Mouse (Mus musculus): ENCODE results near the gene 3110082I17Rik. TPM values are rescaled to one million over a fixed set of nuclear protein-coding genes. Genes with fewer than 3 reads are reported as not detected.
A peak's percentile ranks its signal among the peaks of the same experiment; 100 is the strongest.

Gene 3110082I17Rik
- polyA plus RNA-seq, 1 experiment from 2014 or later, result 21.3 TPM

DNA sequence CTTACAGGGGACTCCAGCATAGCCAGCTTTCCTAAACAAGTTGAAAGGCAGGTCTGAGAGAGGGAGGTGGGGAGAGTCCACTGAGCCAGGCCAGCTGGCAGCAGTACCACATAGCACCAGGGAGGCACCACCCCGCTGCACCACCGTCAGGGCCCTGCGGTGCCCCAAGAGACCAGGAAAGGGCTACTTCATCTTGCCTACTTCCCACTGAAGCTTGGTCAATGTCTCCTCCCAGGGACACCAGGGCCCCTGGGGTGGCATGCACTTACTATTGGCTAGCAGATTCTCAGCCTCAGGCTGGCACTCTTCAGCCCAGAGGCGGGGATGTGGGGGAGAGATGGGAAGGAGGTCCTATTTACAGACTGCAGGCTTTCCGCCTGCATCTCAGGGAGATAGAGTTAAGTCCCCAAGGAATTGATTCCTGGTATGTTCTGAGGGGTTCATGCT, 136.3 kb downstream of the 3110082I17Rik start:
- no peak overlapping the region for H3K27ac ChIP-seq (ENCODE audit: poor library complexity, severe bottlenecking)
- no peaks in the 10 kb centered on the region for H3K36me3 ChIP-seq
- 65% methylated on average over 5 of the region's 5 CpGs for WGBS
- H3K4me3 ChIP-seq, result no peak overlapping the region
- H3K4me1 ChIP-seq (replicated peaks), result peaks cover 21% of the 10 kb centered on the region
- no peak overlapping the region for H3K9ac ChIP-seq
- no peaks in the 10 kb centered on the region for H3K9me3 ChIP-seq (replicated peaks)
- peak overlapping the region; percentile 99; the same call in 1 of the 2 replicates for H3K4me2 ChIP-seq
- no peak for ATAC-seq (ENCODE audit: insufficient number of reproducible peaks, low FRiP score)
- peaks cover 75% of the 10 kb centered on the region for H3K27me3 ChIP-seq (replicated peaks)

DNA sequence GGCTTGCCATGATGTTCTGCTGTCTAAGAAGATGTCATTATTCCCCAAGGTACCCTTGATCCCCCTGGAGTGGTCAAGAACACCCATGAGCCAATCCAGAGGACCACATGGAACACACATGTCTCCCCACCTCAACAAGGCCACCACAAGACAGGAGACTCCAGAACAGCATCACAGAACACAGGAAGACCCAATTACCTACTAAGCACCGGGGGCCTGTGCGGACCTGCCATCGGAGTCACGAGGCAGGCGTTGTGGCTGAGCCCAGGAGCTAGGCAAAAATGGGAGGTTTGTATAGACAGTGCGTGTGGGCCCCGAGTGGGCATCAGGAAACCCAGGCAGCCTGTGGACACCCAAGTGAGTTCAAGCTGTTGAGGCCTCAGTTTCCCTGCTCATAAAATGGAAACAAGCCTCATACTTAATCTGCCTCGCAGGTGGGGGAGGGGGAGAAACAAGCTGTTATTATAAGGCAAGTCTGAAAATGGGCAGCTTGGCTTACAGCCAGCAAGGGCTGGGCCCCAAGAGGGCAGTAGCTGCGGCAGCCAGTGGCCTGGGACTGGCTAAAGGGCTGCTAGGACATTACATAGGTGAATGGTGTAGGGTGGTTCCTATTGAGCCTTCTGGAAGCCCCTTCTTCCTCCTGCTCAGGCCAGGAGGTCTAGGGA, 136.9 kb downstream of the 3110082I17Rik start:
- H3K4me1 ChIP-seq (replicated peaks), result peaks cover 21% of the 10 kb centered on the region
- no peak overlapping the region for H3K4me3 ChIP-seq
- no peaks in the 10 kb centered on the region for H3K36me3 ChIP-seq
- no peak overlapping the region for H3K9ac ChIP-seq
- WGBS, result 73% methylated on average over 9 of the region's 9 CpGs
- H3K9me3 ChIP-seq (replicated peaks), result no peaks in the 10 kb centered on the region
- peaks cover 68% of the 10 kb centered on the region for H3K27me3 ChIP-seq (replicated peaks)
- no peak for ATAC-seq (ENCODE audit: insufficient number of reproducible peaks, low FRiP score)
- no peak overlapping the region for H3K4me2 ChIP-seq
- no peak overlapping the region for H3K27ac ChIP-seq (ENCODE audit: poor library complexity, severe bottlenecking)

DNA sequence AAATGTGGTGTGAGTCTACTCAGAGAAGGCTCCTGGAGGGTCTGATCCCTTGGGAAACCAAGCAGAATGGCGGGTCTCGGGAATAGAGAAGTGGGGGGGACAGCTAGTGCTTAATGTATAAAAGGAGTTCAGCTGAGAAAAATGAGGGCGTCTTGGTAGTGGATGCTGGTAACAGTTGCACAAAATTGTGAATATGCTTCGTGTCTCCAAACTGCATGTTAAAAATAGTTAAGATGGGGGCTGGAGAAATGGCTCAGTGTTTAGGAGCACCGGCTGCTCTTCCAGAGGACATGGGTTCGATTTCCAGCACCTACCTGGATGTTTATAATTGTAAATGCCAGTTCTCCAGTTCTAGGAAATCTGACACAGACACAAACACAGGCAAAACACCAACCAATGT, 139.0 kb downstream of the 3110082I17Rik start:
- H3K4me3 ChIP-seq, result no peak overlapping the region
- peaks cover 21% of the 10 kb centered on the region for H3K4me1 ChIP-seq (replicated peaks)
- 68% methylated on average over 6 of the region's 6 CpGs for WGBS
- H3K9me3 ChIP-seq (replicated peaks), result no peaks in the 10 kb centered on the region
- no peak overlapping the region for H3K4me2 ChIP-seq
- ATAC-seq (ENCODE audit: insufficient number of reproducible peaks, low FRiP score), result no peak
- H3K36me3 ChIP-seq, result no peaks in the 10 kb centered on the region
- H3K9ac ChIP-seq, result no peak overlapping the region
- no peak overlapping the region for H3K27ac ChIP-seq (ENCODE audit: poor library complexity, severe bottlenecking)
- H3K27me3 ChIP-seq (replicated peaks), result peaks cover 61% of the 10 kb centered on the region

DNA sequence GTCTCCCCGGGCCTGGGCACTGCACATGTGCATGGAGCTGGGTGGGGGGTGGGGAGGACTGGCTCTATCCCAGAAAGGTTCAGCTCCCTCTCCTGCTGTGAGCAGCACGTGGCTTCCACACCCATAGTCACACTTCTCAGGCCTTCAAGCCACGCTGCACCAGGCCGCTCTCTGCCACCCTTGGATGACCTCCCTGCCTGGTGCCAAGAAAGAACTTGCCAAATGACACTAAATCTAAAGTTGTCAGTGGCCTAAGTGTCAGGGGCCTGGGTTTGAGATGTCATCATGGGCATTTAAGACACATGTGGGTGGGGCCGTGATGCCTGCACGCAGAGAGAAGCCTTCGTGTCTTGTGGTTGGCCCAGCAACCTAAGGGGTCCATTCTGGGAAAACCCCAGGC, 139.9 kb downstream of the 3110082I17Rik start:
- H3K9me3 ChIP-seq (replicated peaks), result no peaks in the 10 kb centered on the region
- ATAC-seq (ENCODE audit: insufficient number of reproducible peaks, low FRiP score), result no peak
- H3K4me2 ChIP-seq, result no peak overlapping the region
- H3K4me3 ChIP-seq, result no peak overlapping the region
- no peaks in the 10 kb centered on the region for H3K36me3 ChIP-seq
- peaks cover 19% of the 10 kb centered on the region for H3K4me1 ChIP-seq (replicated peaks)
- no peak overlapping the region for H3K27ac ChIP-seq (ENCODE audit: poor library complexity, severe bottlenecking)
- H3K9ac ChIP-seq, result no peak overlapping the region
- peaks cover 52% of the 10 kb centered on the region for H3K27me3 ChIP-seq (replicated peaks)
- WGBS, result 72% methylated on average over 7 of the region's 7 CpGs

DNA sequence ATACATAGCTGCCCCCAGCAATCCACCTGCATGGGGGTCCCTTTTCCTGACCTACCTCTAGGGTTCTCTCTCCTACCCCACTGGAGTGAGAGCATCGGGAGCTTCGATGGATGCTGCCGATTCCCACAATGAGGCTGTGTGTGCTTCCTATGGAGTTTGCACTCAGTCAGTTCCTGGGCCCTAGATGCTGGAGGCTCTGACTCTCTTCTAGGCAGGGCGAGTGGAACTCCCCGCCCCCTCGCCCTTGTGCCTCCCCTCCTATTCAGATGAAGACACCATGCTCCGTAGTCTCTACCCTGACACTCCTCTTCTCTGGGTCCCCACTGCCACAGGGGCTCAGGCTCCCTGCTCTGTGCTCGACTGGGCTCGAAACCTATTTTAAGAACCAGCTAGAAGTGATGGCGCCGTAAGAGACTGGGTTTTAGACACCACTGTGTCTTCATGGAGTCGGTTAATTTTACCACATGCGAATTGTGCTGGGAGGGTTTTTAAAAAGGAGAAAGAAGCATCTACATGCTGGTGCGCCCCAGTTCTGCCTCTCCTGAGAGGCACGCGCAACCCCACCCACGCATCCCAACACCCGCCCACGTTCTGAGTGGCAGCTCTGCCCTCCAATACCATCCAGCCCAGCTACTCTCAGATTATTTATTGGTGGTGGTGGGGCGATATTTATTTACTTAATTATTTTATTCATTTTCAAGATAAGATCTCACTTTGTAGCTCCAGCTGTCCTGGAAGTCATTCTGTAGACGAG, 142.4 kb downstream of the 3110082I17Rik start:
- no peaks in the 10 kb centered on the region for H3K36me3 ChIP-seq
- no peak for ATAC-seq (ENCODE audit: insufficient number of reproducible peaks, low FRiP score)
- H3K9me3 ChIP-seq (replicated peaks), result no peaks in the 10 kb centered on the region
- peaks cover 27% of the 10 kb centered on the region for H3K27me3 ChIP-seq (replicated peaks)
- peak overlapping the region; percentile 17; the same call in 1 of the 2 replicates for H3K4me2 ChIP-seq
- H3K27ac ChIP-seq (ENCODE audit: poor library complexity, severe bottlenecking), result no peak overlapping the region
- no peaks in the 10 kb centered on the region for H3K4me1 ChIP-seq (replicated peaks)
- 56% methylated on average over 21 of the region's 21 CpGs for WGBS
- no peak overlapping the region for H3K4me3 ChIP-seq
- H3K9ac ChIP-seq, result no peak overlapping the region

DNA sequence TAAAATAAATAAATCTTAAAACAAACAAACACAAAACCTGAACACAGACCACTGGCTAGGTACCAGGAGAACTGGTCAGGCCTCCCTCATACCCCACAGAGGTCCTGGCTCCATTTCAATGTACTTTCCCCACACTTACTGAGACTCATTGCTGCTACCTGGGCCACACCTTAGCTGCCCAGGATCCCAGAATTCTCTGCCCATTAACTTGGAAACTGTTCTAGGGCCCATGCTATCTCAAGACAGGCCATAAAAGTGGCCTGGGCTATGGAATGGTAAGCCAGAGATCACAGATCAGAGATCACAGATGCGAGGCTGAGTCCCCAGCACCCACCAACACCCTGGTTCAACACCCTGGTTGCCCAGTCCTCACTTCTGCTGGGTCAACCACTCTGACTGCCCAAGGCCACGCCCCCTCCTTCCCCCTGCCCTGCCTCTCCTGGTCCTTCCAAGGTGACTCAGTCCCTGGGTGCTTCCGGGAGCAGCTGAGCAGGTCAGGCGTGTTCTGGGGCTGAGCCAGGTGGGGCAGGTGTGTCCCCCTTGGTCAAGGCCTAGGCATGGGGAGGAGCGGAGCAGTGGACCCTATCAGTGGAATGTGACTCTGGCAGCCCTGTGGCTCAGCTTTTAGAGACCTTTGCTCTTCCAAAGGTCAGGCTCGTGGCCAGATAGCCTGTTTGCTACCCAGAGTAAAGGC, 143.2 kb downstream of the 3110082I17Rik start:
- H3K27ac ChIP-seq (ENCODE audit: poor library complexity, severe bottlenecking), result no peak overlapping the region
- peak; percentile 54; the same call in 1 of the 2 replicates for ATAC-seq (ENCODE audit: insufficient number of reproducible peaks, low FRiP score)
- WGBS, result 69% methylated on average over 6 of the region's 6 CpGs

DNA sequence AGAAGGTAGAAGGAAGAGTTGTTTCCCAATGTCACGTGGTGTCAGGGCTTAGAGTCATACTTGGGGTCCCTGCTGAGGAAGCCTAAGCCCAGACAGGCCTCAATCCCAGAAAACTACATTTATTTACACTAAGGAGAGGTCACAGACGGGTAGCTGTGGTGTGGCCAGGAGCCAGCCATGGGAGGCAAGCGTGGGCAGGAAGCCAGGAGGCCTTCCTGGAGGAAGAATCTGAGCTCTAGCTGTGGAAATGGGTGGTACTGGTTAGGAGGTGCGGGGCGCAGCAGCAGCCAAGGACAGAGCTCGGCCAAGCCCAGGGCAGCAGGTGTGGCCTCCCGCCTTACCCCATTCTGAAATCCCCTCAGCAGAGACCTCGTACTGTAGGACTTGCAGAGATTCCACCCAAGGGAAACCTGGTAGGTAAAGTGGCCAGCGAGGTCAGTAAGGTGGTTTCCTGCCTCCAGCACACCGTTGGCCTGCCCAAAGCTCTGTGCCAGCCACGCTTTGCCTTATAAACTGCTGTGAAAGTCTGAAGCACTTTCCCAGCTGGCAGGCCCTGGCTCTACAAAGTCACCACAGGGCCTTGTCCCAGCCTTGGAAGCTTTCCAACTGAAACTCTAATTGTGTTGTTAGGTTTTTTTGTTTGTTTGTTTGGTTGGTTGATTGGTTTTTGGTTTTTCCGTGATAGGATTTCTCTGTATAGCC, 145.2 kb downstream of the 3110082I17Rik start:
- H3K36me3 ChIP-seq, result no peaks in the 10 kb centered on the region
- H3K27me3 ChIP-seq (replicated peaks), result peaks cover 17% of the 10 kb centered on the region
- no peak overlapping the region for H3K4me2 ChIP-seq
- no peak overlapping the region for H3K27ac ChIP-seq (ENCODE audit: poor library complexity, severe bottlenecking)
- no peaks in the 10 kb centered on the region for H3K4me1 ChIP-seq (replicated peaks)
- H3K9ac ChIP-seq, result no peak overlapping the region
- H3K4me3 ChIP-seq, result no peak overlapping the region
- no peaks in the 10 kb centered on the region for H3K9me3 ChIP-seq (replicated peaks)
- no peak for ATAC-seq (ENCODE audit: insufficient number of reproducible peaks, low FRiP score)
- 71% methylated on average over 12 of the region's 12 CpGs for WGBS

More for the DNA sequence above, 143.2 kb downstream of the 3110082I17Rik start:
- peaks cover 23% of the 10 kb centered on the region for H3K27me3 ChIP-seq (replicated peaks)
- H3K36me3 ChIP-seq, result no peaks in the 10 kb centered on the region
- H3K4me3 ChIP-seq, result no peak overlapping the region
- H3K4me1 ChIP-seq (replicated peaks), result no peaks in the 10 kb centered on the region
- H3K9me3 ChIP-seq (replicated peaks), result no peaks in the 10 kb centered on the region
- no peak overlapping the region for H3K9ac ChIP-seq
- H3K4me2 ChIP-seq, result no peak overlapping the region

DNA sequence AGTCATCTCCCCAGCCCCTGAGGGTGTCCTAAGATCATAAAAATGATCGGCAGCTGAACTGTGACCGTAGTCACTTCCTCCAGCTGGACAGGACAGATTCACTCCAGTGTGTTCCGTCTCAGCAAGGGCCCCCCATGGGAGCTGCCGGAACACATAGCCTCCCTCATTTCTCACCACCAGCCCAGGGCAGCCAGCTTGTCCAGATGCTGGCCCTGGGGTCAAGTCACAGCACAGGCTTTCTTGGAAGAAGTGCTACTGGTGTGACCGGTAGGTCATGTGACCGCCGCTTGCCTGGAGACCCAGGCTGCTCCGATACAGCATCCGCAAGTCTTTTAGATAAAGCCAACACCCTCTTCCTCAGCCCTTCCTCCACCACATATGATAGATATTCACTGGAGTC, 146.8 kb downstream of the 3110082I17Rik start:
- Histone ChIP-seq H3K9me3 (replicated peaks) (no peaks in the 10 kb centered on the region), H3K9ac (no peak overlapping the region), H3K4me3 (no peak overlapping the region), H3K4me1 (replicated peaks) (no peaks in the 10 kb centered on the region), H3K27me3 (replicated peaks) (peaks cover 11% of the 10 kb centered on the region), H3K4me2 (no peak overlapping the region), H3K27ac (ENCODE audit: poor library complexity, severe bottlenecking) (no peak overlapping the region), H3K36me3 (no peaks in the 10 kb centered on the region)
- WGBS, result 82% methylated on average over 9 of the region's 9 CpGs
- no peak for ATAC-seq (ENCODE audit: insufficient number of reproducible peaks, low FRiP score)

DNA sequence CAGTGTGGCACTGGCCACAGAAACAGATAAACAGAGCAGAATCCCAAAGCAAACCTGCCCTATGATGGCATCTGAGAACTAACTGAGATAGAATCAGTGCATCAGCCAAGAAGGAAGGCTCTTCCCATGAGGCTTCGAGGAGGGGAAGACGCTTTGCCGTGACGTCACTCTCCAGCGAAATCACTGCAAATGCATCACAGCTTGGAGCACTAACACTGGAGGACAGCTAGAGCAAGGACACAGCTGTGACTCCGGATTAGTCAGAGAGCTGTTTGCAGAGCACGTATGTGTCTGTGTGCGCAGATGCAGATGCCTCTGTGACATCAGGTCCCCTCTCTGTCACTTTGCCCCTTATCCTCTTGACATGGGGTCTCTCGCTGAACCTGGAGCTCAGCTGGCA, 148.5 kb downstream of the 3110082I17Rik start:
- H3K27ac ChIP-seq (ENCODE audit: poor library complexity, severe bottlenecking), result no peak overlapping the region
- H3K4me3 ChIP-seq, result no peak overlapping the region
- no peaks in the 10 kb centered on the region for H3K4me1 ChIP-seq (replicated peaks)
- ATAC-seq (ENCODE audit: insufficient number of reproducible peaks, low FRiP score), result no peak
- H3K4me2 ChIP-seq, result no peak overlapping the region
- H3K9ac ChIP-seq, result no peak overlapping the region
- 83% methylated on average over 9 of the region's 9 CpGs for WGBS
- H3K27me3 ChIP-seq (replicated peaks), result no peaks in the 10 kb centered on the region
- no peaks in the 10 kb centered on the region for H3K36me3 ChIP-seq
- H3K9me3 ChIP-seq (replicated peaks), result no peaks in the 10 kb centered on the region

DNA sequence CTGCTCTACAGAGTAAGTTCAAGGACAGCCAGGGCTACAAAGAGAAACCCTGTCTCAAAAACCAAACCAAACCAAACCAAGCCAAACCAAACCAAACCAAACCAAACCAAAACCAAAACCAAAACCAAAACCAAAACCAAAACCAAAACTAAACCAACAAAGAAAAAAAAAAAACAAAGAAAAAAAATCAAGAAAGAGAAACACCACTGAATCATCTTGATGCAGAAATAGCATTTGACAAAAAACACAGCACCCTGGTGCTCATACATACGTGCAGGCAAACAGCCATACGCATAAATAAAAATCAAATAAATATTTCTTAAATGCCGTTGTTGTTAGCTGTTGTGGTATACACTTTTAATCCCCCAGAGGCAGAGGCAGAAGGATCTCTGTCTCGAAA, 149.8 kb downstream of the 3110082I17Rik start:
- no peak overlapping the region for H3K4me2 ChIP-seq
- H3K4me3 ChIP-seq, result no peak overlapping the region
- no peaks in the 10 kb centered on the region for H3K9me3 ChIP-seq (replicated peaks)
- no peaks in the 10 kb centered on the region for H3K36me3 ChIP-seq
- H3K27me3 ChIP-seq (replicated peaks), result no peaks in the 10 kb centered on the region
- H3K9ac ChIP-seq, result no peak overlapping the region
- WGBS, result 83% methylated on average over 4 of the region's 4 CpGs
- H3K27ac ChIP-seq (ENCODE audit: poor library complexity, severe bottlenecking), result no peak overlapping the region
- ATAC-seq (ENCODE audit: insufficient number of reproducible peaks, low FRiP score), result no peak
- H3K4me1 ChIP-seq (replicated peaks), result no peaks in the 10 kb centered on the region

DNA sequence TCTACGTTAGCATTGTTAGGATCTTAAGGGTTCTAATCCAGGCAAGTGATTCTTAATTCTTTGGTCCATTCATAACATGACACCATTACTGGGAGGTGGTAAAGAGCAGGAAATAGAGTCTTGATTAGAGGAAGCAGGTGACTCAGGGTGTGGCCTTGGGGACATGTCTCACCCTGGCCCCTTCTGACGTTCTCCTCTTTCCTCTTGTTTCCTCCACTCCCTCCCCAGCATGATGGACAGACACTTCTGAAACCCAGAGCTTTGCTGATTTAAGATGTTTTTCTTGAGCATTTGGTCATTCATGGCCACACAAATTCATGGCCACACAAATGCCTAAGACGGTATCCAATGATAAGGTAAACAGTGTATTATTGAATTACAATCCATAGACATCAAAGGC, 150.4 kb downstream of the 3110082I17Rik start:
- H3K4me3 ChIP-seq, result no peak overlapping the region
- no peak overlapping the region for H3K27ac ChIP-seq (ENCODE audit: poor library complexity, severe bottlenecking)
- no peak for ATAC-seq (ENCODE audit: insufficient number of reproducible peaks, low FRiP score)
- 70% methylated on average over 3 of the region's 3 CpGs for WGBS
- H3K9me3 ChIP-seq (replicated peaks), result no peaks in the 10 kb centered on the region
- no peak overlapping the region for H3K9ac ChIP-seq
- H3K4me2 ChIP-seq, result no peak overlapping the region
- H3K4me1 ChIP-seq (replicated peaks), result no peaks in the 10 kb centered on the region
- 0 out of 2 replicates have a peak, but pooled peaks cover 1% of the 10 kb centered on the region for H3K27me3 ChIP-seq (replicated peaks)
- no peaks in the 10 kb centered on the region for H3K36me3 ChIP-seq
